Mouse (Mus musculus) fibroblast of lung, adult 2 months (primary cell): ENCODE data around the gene Prkab2.
A peak's percentile ranks its signal among the peaks of the same experiment; 100 is the strongest.

Experiments
- DNase-seq: peaks from one replicate; pipeline ENCODE4 v3.0.0-alpha.2; 2011; ENCODE audit warnings: low read depth

The Prkab2 gene

GRCm38 (mm10) chr3:97649469-97649868, 8.5 kb upstream of the Prkab2 start:
- DNase-seq: no peak

DNA sequence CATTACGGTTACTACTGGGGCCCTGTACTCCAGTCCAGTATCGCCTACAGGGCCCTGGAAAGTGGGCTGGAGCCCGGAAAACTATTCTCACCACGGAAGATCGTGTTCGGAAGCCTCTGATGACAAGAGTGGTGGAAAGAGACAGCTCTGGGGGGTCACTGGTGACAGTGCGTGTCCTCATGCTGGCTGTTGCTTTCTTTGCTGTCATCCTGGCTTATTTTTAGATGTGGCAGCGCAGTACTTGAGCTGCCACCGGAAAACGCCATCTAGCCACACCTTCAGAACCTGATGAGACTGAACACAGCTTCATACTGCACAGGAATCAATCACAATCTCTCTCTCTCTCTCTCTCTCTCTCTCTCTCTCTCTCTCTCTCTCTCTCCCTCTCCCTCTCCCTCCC, 6.4 kb upstream of the Prkab2 start:
- DNase-seq: no peak

GRCm38 (mm10) chr3:97653781-97654180, 4.2 kb upstream of the Prkab2 start:
- DNase-seq: no peak

DNA sequence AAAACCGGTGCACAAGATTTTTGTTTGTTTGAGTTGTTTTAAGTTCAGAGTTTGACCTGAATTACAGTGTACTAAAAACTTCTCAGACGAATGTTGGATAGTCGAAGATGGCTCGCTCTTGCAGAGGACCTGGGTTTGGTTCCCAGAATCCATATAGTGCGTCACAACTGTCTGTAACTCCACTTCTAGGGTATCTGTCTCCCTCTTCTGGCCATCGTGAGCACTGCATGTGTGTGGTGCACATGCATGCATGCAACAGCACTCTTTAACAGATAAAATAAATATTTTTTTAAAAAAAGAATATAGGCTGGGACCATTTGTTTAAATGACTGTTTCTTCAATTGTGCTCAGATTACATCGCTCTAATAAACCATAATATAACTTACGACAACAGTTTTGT, 3.1 kb upstream of the Prkab2 start:
- DNase-seq: no peak

DNA sequence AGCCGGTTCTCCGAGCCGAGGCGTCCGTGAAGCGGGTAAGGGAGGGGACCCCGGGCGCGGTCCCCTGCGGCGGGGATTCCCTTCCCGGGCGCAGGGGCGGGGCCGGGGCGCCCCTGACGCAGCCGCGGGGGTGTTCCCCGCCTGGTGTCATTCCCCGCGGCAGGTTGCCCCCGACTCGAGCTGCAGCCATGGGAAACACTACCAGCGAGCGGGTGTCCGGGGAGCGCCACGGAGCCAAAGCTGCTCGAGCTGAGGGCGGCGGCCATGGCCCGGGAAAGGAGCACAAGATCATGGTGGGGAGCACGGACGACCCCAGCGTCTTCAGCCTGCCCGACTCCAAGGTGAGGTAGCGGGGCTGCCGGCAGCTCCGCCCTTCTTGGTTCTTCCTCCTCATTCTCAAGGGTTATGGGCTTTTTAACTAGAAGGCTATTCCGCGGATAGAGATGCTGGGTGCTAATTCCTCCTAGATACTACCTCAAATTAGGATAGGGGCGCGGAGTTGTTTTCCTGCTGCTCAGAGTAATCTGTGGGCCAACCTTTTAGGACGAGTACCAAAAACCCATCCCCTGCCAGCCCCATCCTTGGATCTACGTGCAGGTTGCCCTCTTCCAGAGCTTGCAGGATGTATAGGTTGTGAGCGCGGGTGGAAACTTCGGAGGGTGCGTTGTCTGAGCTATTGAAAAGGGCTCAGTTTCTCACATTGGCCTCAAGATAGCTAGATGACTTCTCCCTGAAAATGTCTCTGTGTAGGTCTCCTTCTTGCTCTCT, 617 bp downstream of the Prkab2 start:
- no peak for DNase-seq

GRCm38 (mm10) chr3:97659746-97660145, 1.8 kb downstream of the Prkab2 start:
- DNase-seq: no peak

DNA sequence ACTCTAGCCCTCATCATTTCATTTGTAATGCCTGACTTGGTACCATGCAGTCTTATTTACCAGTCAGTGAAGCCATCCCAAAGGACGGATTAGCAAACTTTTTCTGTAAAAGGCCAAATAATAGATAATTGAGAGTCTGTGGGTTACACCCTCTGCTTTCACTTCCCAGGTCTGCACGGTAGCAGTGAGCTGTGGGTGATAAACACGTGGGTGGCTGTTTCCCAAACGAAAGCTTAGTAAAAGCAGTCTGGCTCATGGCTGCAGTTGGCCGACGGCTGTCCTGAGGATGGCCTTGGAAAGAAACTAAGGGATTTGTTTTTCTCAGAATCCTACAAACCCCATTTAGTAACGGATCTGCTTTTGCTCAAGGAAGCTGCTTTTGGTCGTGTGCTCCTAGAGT, 3.2 kb downstream of the Prkab2 start:
- no peak for DNase-seq

DNA sequence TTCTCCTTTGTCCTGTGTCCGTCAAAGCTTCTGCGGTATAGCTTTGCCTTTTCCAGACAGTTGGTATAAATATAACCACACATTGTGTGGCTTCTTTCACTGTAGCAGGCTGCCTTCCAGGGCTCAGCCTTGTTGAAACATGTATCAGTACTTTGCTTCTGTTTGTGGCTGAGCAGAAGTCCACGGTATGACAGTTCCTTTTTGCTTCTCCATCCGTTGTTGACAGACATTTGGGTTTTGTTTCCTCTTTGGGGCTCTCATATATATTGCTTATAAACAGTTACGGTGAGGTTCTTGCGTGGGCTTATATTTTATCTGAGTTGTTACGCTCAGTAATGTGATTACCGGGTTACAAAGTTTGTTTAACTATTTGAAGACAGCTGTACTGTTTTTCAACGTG, 7.5 kb downstream of the Prkab2 start:
- no peak for DNase-seq

DNA sequence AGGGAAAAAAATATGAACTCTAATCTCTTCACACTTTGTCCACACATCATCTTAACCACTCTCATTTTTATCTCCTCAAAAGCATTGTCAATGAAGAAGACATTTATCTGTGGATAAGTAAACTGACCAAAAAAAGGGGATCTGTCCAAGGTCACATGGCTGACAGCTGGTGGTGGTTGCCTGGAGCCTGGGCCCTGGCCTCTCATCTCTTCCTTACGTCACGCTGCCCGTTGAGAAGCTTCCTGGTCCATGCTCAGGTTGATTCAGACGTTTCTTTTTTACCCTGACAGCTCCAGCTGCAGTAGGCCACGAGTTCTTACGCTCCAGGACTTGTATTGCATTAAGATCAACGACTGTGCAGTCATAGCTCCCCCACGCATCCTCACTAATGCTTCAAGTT, 8.2 kb downstream of the Prkab2 start:
- DNase-seq: no peak

GRCm38 (mm10) chr3:97667093-97667675, 9.2 kb downstream of the Prkab2 start:
- DNase-seq: no peak

DNA sequence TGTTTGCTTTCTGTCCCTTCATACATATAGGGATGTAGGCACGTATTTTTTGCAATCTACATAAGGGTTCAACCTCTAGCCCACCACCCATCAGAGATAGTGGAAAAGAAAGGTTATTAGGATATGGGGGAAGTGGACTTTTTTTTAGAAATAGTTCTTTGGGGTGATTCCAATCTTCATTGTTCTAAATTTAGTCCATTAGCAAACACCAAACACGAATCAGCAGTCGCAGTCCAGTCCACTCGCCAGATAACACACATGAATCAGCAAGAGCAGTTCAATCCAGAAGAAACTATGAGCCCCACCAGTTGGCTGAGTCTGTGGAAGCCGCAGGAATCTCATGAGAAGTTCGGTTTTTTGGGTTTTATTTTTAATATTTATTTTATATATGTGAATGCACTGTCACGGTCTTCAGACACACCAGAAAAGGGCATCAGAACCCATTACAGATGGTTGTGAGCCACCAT, 16.7 kb downstream of the Prkab2 start, which contains the start of gene Gm17651:
Gene Gm17651, minus strand, starts transcription at position 51 of the 467 bp plus-strand sequence.
- DNase-seq: no peak

GRCm38 (mm10) chr3:97676126-97676525, 18.1 kb downstream of the Prkab2 start:
- no peak for DNase-seq

GRCm38 (mm10) chr3:97678416-97678815, 20.4 kb downstream of the Prkab2 start:
- no peak for DNase-seq

DNA sequence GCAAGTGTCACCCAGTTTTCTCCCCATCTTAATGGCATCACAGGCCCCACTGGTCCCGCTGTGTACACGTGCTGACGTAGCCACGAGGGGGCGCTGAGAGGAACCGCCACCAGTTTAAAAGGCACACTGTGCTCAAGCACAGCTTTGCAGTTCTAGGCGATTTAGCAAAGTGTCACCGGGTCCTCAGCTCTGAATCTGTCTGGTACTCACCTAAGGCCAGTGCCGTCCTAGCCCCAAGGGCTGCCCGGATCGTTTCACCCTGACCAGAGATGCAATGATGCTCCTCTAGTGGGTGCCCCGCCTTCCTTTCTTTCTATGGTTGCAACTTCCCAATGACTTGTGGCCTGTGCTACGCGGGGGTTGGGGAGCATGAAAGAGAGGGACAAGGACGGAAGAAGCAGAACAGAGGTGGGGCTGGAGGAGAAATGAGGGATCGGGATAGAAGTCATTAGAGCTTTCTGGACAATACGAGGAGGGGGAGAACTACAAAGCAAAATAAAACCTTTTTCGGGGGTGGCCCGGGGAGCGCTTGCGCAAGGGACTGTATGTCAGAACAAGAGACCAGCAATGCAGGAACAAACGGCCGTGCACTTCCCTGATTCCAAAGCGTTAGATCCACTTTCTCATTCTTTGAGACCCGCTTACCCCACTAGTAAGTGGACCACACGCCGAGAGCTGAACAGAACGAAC, 22.8 kb downstream of the Prkab2 start:
- no peak for DNase-seq

DNA sequence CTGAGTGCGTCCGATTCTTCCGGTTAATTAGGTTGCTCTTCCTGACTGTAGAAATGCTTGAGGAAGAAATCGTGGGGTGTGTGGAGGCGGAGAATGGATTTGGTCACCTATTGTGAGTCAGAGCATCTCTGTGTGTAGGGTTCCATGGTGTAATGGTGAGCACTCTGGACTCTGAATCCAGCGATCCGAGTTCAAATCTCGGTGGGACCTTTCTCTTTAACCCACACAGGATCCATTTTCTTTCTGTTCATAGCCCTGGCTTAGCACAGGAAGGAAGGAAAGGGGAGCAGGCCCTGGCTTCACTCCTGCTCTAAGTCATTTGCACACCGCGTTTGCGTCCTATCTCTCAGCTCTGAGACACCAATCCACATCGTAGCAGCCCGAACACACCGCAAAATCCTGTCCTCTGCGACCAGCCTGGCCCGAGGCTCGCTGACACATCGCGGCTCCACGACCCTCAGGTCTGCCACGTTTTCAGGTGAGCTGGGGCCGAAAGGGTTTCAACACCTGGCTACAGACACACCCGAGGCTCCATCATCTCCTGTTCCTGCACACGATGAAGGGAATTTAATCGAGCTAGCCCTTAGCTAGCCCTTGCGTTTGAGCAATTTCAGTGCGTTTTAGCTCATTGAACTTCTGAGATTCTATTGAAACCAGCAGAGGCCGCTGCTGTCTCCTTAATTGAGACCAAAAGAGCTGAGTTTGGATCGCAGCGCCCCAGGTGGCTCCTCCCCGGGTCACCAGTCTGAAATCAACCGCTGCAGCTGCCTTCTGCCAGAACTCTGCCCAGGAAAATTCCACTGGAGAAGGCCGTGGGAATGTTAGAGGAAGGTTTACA, 23.5 kb downstream of the Prkab2 start:
- peak; percentile 76 for DNase-seq

GRCm38 (mm10) chr3:97682159-97682502, 24.1 kb downstream of the Prkab2 start:
- no peak for DNase-seq

DNA sequence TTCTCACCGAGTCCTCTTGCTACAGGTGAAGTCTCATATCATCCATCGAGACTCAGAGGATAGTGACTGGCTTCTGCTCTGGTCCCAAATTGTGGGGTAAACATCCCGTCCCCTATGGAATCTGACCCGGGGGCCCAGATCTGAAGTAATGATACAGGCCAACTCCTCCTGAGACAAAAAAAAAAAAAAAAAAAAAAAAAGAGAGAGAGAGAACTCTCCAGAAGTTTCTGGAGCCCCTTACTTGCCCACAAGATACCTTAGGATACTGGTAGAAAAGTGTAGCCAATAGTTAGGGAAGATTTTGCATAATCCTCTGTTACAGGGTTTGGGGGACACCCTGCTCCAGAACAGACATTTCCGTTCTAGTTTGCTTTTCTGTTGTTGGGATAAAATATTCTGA, 24.6 kb downstream of the Prkab2 start:
- DNase-seq: no peak

- DNase-seq: no peak
These were observed 25.7 kb downstream of the Prkab2 start for GRCm38 (mm10) chr3:97683560-97684195.

GRCm38 (mm10) chr3:97686372-97687117, 28.6 kb downstream of the Prkab2 start:
- no peak for DNase-seq

GRCm38 (mm10) chr3:97689289-97689688, 31.3 kb downstream of the Prkab2 start:
- no peak for DNase-seq

DNA sequence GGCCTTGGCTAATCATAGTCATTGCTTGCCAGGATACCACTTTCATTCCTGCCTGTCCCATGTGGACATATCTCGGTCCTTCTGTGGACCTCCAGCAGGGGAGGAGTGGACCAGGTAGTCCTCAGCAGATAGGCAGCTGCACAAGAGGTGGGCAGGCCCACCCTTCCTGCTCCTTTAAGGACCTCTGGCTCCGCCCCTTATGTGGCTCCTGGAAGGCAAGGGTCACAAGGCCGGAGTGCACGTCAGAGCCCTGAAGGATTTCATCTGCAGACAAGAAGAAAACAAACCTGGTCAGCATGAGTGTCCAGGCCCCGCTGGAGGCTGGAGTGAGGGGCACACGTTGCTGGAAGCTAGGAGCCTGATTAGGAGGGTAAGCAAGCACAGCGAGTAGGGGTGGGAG, 32.6 kb downstream of the Prkab2 start:
- no peak for DNase-seq
